Mouse (Mus musculus) frontal cortex, adult 2 months (tissue): ENCODE measurements at regions not wholly inside any gene's neighbourhood (a gene's known extent, or its start where the extent isn't known, plus 50 kb on each side); places are given as distances from the start of the nearest gene placed in this dataset.

Experiments
- DNase-seq, 2 experiments: peaks; one replicate each; pipeline ENCODE4 v3.0.0; 2022; ENCODE audit warnings: low spot score in 1 of 2; ENCODE audit errors: extremely low spot score in 1 of 2

DNA sequence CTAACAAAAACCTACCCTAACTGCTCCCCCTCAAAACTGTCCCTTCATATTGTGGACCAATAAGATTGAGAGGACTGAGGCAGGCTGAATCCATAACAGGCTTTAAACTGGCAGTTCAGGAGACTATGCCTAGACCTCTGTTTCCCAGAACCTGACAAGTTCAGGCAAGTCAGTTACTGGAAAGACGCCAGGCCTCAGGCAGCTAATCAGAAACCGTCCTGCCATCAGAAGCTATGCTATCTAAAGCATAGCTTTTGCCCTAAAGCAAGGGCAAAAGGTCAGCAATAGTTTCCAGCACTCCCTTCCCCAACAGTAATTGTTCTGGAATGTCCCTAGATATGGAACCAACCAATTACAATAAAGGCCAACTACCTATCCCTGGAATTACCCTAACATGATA is 273.0 kb downstream of the Bche start:
- no peak for DNase-seq

DNA sequence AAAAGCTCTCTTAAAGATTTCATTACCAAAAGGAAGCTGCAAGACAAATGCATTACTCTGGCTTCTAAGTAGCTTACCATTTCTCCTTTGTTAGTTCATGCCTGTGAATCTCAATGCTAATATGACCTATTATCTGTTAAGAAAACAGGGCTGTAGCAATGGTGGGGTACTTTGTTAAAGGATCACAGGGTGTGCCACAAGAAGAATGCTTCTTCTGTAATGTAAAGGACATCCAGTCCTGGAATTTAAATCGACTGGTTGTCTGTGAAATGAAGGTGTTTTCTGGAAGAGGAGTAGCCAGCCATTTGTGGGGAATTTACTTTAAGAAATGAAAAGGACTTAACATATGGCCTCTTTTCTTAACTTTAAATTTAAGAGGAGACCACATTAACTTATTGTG is 273.9 kb downstream of the Bche start:
- no peak for DNase-seq

DNA sequence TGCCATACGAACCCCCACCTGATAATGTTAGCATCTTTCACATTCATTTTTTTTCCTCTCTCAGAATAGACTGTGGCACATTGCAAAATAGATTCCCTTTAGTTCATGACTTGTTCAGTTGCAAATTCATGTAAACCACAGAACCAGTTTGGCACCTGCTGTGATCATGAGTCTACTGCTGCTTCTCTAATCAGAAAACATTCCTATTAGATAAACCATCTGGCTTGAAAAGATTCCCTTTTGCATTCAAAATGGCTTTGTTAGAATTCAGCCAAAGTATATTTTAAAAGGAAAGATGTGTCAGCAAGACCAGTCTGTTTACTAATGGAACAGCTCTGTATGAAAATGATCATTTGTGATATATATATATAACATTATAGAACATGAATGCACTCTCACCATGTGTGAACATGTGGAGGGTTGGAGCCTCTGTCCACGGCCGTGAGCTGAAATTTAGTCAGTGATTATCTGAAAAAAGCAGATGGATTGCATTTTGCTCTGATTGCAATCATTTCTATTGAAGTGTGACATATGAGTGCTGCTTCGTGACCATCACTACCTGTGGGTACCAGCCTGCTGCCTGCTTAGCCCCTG is 298.2 kb downstream of the Bche start:
- DNase-seq: no peak

DNA sequence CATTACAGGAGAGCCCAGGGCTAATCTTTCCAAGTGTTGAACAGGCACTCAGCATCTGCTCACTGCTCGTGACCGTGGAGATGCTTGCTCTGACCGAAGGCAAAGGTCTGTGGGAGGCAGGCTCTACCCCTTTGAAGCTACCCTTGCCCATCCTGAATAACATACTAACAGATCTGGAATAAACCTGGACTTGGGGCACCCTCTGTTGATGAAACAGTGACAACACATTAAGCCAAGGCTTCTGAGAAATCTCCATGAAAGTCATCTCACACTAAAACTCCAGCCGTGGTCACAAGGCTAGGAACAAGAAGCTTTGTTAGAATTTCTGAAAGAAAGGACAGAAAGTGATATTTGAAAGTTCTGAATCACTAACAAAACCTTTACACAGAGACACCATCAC is 306.8 kb downstream of the Bche start:
- peak; percentile 20 to 58 for DNase-seq

DNA sequence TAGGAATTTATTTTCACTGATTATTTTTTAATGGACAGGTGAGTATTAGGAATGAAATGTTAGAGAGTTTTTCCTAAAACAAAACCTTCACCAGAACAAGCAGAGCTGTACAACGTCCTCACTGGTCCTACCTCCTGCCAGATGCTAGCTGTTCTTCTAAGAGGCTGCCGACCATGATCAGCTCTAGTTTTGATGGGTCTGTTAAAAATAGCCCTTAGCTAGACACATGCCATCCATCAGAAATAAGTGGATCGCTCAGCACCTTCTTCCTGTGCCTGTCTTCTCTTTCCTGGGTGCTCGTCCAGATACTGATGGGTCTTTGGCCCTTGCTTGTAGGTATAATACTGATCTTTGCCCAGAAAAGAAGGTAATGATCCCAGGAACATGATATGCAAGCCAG is 312.4 kb downstream of the Bche start:
- DNase-seq: no peak

DNA sequence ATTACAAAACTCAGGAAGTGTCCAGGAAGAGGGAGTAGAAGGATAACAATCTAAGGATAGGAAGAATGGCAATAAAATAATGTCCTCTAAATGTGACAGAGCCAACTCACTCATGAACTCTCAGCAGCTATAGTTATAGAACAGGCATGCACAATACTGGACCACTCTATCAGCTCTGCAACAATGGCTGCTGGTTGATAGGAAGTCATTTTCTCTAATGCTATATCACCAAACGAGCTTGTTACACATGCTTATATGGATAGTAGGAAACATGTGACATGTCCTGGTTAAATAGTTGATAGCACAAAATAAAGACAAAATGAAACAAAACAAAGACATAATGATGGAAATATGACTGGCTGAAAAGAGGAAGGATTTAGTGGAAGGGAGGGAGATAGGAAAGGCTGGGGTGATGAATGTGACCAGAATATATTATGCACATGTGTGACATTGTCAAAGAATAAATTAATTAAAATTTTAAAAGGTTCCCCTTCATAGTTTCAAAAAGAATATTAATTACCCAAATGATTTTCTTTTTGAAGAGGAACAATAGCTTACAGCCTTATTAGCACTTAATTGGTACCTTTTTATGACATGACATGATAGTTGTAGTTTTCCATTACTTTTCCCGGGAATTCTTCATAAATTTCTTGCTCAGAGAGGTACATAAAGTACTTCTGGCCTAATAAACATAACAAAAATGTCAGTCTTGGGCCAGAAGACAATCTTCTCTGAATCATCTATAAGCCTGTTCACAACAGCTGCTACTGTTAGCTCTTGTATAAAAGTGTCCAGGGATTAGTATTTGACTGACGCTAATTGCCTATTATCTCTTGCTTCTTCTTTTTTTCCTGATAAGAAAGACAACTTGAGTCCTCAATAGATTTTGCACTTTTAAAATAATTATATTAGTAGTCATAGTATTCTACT is 318.2 kb downstream of the Bche start:
- DNase-seq: no peak

DNA sequence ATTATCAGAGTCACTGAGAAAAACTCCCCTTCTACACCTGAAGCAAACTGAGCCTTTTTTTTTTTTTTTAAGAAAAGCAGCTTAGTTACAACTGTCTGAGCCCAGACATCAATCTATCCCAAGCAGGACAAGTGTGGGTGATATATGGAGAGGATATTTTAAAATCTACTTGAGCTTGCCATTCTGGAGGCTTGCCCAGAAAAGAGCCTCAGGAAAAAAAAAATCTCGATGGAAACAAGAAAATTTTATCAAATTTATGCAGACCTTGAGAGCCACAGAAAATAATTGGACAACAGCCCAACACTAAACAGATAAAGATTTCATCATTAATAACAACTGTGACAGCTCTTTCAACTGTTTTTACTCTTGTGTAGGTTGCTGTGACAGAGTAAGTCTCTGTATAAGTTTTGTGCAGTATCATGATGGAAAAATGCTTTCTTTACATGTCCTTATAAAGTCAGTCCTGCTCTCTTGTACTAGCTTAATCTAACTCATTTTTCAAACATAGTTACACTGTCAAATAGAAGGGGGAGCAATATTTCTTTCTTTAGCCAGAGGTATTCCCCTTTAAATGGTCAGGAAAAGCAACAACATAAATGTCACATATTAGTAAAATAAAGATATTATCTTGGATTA is 297.4 kb upstream of the Slitrk3 start:
- DNase-seq: peak; percentile 3 to 45

DNA sequence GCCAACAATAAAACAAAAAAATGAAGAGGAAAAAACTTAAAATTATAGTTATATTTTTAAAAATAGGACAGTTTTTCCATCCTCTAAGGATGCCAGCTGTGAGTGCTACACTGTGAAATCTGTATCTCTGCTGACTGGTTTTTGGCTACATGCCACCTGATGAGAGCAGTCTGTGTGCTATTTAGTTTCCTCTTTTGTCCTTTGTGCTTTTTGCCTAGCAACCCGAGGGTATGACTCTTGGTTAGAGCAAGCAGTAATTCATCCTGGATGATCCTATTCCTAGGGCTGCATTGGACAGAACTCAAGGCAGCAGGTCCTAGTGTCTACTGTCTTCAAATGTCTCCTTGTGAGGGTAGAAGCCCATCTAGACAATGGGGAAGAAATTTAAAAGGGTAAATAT is 285.6 kb upstream of the Slitrk3 start:
- peak; percentile 42 to 57 for DNase-seq

DNA sequence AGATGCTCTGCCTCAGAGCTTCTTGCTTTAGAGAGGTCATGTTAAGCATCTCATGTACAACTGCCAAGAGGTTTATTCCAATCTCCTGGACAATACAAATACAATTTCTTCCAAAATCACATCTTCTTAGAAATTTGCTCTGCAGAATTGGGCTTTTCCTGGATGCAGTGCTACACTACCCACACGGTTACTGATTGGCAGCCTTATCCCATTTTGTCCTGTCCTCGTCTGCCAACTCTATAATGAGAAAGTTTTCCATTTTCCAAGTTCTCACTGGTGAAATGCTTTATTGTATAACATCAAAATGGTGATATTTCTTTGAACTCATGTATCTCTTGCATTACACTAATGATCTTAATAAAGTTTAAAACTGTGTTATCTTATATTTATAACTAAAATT is 282.1 kb upstream of the Slitrk3 start:
- DNase-seq: peak in 1 of 2 experiments; percentile 11

DNA sequence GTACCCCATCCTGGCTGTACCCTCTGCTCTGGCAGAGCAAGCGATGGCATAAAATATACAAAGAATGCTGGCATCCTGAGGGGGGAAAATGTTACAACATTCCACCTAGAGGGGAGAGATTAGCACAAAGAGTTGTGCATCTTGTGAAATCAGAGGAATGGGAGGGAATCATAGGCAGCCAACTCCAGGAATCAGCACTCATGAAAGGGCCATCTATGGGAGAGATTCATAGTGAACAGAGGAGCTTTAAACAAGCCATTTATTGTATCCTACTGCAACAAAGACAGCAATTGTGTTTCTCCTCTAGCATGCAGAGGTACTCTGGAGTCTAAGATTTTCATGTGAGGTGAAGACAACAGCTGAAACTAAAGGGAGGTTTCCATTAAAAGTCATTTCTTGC is 265.6 kb upstream of the Slitrk3 start:
- peak in 1 of 2 experiments; percentile 9 for DNase-seq
